Mouse (Mus musculus): ENCODE measurements around the gene Nebl.

- TF ChIP-seq POLR2A (IDR thresholded peaks at IDR 0.05; ENCODE audit: low read depth, low read length) (no peak), CTCF (IDR thresholded peaks at IDR 0.05; ENCODE audit: extremely low read depth, insufficient read depth, insufficient read length, insufficient replicate concordance) (no peak)
These were observed 21.2 kb downstream of the Nebl start for GRCm38 (mm10) chr2:17710083-17710482.

Measured in spleen, adult 2 months (tissue).